Mouse (Mus musculus) thymus, postnatal 0 days (tissue): ENCODE results near the gene Slc25a11. TPM values are rescaled to one million over a fixed set of nuclear protein-coding genes. Genes with fewer than 3 reads are reported as not detected.

Experiments
- DNase-seq: peaks from one replicate; pipeline ENCODE4 v3.0.0-alpha.2; 2015; ENCODE audit warnings: low spot score
- polyA plus RNA-seq: library from polyadenylated mRNA; unstranded; fragments of >200 nt; fragmentation: Nextera tagmentation; extraction: Ambion mirVana; gene quantifications from 2 replicates; pipeline ENCODE4 v1.2.1, GENCODE M21; 2015

Gene Slc25a11
- polyA plus RNA-seq, 1 experiment from 2014 or later: 139 TPM

DNA sequence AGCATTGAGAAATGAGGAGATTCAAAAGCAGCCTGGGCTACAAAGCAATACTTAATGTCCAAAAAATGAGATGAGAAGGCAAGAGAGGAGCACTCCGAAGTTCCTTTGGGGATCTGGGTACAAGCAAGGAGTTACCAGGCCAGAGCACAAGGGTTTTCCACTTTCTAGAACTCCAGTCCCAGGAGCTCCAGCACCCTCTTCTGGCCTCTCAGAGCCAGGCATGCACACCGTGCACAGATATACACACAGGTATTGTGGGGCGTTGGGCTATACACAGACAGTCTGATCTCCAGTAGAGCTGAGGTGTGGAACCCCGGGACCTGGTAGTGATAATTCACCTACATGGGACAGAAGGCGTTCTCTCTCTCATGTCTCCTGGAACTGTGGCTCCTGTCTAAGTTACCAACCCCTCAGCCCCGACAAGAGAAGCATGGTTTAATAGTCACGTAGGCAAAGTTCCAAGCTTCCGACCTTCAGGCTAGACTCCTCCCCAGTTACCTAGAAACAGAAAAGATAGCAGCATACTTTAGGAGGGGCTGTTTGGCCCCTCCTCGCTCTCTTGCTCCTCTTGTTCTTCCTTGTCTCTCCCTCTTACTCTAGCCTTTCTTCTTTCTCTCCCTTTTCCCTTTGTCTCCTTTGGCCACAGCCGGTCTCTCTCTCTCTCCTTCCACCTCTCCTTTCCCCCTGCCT, 24.1 kb downstream of the Slc25a11 start:
- no peak for DNase-seq

DNA sequence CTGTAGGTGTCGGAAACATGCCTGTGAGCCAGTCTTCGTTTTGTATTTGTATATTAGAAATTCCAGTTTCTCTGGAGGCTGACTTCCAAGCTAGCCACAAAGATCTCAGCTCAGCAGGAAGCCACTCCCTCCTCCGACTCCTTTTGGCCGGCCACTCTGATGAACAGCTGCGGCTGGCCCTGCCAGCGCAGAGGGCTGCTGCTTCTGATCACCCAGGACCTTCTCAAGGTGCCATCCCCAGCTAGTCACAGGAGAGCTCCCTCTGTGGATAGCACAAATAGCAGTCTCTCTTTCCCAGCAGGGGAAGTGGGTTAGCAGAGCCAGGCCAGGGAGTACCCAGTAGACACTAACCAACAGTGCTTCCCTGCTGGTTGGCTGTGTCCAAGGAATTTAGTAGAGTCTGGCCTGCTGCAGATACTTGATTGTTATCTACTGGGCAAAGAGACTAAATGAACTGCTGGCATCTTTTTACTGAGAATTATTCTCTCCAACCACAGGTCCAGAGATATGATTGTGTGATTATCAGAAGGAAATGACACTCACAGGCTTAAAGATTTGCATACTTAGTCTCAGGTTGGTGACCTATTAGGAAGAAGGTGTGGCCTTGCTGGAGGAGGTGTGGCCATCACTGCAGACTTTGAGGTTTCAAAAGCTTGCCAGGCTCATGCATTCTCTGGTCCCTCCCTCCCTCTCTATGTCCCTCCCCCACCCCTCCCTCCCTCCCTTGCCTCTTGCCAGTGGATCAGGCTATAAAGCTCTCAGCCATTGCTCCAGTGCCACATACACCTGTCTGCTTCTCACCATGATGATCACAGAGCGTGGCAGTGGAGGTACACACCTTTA, 25.1 kb downstream of the Slc25a11 start:
- DNase-seq: no peak

DNA sequence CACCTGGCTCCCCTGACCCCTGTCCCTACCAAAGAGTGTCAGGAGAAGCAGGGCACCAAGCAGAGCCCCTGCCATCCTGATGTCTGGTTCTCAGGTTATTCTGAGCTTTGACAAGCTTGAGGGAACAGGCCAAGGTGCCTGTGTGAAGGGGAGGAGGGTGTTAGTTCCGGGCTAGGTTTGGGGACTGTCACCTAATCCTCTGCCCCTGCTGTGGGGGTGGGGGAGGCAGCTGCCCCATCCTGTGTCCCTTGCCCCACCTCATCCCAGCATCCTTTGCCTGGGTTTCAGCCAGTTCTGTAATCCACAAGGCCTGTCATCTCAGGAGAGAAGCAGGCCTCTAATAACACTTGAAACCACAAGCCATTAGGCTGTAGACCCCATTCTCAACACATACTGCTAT, 28.2 kb downstream of the Slc25a11 start, which contains the start of gene Chrne:
Gene Chrne, minus strand, starts transcription at position 116 of the 400 bp plus-strand sequence.
- no peak for DNase-seq

DNA sequence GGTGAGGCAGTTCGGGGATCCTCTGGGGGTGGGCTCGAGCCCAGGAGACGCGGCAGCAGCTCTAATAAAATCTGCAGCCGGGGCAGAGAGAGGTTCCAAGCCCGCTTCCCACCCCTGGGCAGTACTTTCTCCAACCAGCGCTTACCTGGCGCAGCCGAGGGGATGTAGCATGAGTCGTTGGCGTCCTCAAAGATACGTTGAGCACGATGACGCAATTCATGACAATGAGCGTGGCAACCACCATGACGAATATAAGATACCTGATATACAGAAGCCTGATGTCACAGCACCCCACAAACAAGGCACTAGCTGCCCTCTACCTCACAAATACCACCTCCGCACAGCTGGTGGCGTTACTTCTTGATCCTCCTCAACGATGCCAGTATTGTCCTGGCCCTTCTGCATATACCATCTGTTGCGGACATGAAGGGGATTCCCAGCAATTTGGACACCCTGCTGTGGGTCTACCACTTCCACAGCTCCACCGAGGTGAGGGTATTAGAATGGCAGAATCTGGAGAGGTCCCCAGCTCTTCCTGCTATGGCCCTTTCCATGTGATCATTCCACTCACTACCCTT, 31.7 kb downstream of the Slc25a11 start, which contains the start of gene 4930544D05Rik:
Gene 4930544D05Rik, plus strand, starts transcription at position 333 of the 578 bp plus-strand sequence.
- peak; percentile 29 for DNase-seq

- DNase-seq: peak; percentile 83
These were observed 32.2 kb downstream of the Slc25a11 start for GRCm38 (mm10) chr11:70615074-70615473.

DNA sequence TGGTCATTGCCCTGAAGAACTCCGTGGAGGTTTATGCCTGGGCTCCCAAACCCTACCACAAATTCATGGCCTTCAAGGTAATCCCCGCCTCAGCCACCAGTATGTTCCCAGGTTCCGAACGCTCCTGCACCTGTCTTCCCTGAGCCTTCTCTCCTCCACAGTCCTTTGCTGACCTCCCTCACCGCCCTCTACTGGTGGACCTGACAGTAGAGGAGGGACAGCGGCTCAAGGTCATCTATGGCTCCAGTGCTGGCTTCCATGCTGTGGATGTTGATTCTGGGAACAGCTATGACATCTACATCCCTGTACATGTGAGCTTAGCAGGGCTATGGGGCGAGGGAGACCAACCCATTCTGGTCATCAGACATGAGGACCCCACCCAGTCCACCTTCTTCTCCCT, 34.8 kb downstream of the Slc25a11 start:
- no peak for DNase-seq

GRCm38 (mm10) chr11:70610752-70611151, 36.5 kb downstream of the Slc25a11 start:
- DNase-seq: no peak

- peak; percentile 36 for DNase-seq
These were observed 38.8 kb downstream of the Slc25a11 start for GRCm38 (mm10) chr11:70608381-70609066.

DNA sequence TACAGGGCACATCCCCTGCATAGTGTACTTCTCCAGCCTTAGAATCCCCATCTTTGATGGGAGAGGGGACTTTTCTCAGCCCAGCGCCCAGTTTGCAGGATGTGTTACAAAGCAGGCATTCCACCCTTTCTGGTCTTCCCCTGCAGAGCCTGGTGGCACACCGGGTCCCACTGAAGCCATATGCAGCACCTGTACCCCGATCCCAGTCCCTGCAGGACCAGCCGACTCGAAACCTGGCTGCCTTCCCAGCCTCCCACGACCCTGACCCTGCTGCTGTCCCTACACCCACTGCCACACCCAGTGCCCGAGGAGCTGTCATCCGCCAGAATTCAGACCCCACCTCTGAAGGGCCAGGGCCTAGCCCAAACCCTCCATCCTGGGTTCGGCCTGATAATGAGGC, 39.7 kb downstream of the Slc25a11 start:
- DNase-seq: no peak

DNA sequence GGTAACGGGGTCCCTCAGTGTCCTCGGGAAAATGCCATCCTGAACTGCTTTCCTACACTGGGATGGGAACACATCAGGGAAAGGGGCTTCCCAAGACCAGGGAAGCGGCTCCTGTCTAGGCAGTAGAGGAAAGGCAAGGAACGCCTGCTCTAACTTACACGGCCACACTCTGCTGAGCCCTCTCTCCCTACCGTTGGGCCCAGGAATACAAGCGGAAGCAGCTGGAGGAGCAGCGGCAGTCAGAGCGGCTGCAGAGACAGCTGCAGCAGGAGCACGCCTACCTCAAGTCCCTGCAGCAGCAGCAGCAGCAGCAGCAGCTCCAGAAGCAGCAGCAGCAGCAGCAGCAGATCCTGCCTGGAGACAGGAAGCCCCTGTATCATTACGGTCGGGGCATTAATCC, 40.6 kb downstream of the Slc25a11 start:
- no peak for DNase-seq

GRCm38 (mm10) chr11:70605024-70605566, 42.2 kb downstream of the Slc25a11 start:
- peak; percentile 74 for DNase-seq

DNA sequence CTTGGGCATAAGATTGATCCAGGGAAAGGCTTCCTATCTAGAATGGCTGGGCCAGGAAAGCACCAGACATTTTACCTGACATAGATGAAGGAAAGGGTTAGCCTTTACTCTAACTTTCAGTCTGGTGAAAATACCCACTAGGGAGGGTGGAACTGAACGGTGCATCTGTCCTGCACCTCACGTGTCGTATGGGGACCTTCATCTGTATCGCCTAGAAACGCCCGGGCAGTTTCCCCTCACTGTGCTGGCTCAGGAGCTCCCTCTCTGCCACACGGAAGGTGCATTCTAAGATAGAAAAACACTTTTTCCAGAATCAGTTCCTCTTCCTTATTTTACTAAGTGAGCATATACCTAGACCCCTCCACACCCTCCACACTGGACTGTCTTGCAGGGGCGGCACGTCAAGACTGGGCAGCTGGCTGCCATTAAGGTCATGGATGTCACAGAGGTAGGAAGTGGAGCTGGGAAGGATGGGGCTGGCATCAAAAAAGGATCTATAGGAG, 48.8 kb downstream of the Slc25a11 start:
- DNase-seq: no peak

DNA sequence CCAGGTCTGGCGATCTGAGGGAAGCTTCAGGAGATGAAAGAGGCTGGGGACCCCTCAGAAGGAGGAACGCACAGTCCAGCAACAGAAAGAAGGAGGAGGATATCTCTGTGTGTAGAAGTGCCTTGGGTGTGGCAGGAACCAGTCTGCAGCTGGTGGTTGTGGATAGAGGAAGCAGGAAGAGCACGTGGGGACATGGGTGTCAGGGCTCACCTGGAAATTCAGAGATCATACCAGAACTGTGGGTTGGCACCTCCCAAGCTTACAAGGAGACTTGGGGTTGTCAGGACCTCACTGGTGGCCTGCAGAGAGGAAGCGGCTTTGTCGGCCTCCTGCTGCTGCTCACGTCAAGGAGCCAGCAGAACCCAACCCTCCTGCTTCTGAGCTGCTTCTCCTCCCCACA, 50.0 kb downstream of the Slc25a11 start:
- no peak for DNase-seq

GRCm38 (mm10) chr11:70596094-70596493, 51.2 kb downstream of the Slc25a11 start:
- no peak for DNase-seq

DNA sequence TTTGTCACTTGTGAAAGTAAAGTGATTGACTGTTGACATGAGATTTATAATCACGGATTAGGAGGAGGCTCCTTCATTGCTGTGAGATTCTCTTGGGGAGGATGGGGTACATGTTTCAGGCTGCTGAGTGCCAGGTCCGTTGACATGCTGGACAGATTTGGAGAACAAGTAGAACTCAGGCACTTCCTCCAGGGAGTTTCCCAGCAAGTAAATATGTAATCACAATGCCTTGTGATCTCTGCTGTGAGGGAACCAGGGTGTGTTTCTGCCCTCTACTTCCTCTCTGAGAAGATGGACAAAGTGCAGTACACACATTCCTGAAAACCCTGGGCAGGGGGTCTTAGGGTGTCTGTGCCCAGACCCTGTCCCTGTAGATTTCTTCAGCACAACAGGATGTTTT, 51.6 kb downstream of the Slc25a11 start:
- no peak for DNase-seq

- no peak for DNase-seq
These were observed 52.9 kb downstream of the Slc25a11 start for GRCm38 (mm10) chr11:70594253-70594989.
